Mouse (Mus musculus) frontal cortex, adult (tissue): ENCODE measurements at regions not wholly inside any gene's neighbourhood (a gene's known extent, or its start where the extent isn't known, plus 50 kb on each side); places are given as distances from the start of the nearest gene placed in this dataset.

ENCODE experiments used
- ATAC-seq: cut with Nextera tagmentation; 2 replicates; pipeline ENCODE4 v1.9.2; 2017; ENCODE audit warnings: mild to moderate bottlenecking, moderate library complexity, mixed read lengths; ENCODE audit not compliant: low TSS enrichment

DNA sequence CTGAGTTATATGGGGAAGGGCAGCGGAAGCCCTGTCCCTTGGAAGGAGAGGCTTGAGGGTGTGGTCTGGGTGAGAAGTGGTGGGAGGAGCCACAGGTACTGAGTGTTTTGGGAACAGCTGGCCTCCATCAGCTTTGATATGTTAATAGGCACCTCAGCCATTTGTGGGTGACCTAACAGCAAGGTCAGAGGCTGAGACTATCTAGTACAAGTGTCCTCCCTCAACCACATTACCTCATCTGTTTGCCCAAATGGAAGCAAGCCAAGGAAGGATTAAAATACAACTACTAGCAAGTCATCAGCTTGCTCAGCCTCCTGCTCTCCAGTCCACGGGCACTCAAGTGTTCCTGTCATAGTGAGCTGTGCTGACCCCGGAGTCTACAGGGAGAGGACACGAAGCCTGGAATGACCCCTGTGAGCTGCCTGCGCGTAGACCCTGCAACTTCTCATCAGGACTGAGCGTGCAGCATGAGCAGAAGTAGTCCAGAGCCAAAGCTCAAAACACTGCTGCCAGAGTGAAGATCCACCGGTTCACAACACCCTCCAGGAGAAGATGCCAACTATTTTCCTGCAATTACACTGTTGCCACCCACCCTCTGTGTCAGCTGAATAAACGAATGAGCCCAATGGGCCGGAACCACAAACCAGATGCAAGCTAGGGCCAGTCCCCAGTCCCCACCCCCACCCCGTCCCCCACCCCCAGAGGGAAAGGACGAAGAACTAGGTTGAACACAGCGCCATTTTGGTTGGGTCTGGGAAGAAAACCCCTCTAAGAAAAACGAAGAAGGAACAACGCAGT lies 239.6 kb downstream of the Qk start:
- ATAC-seq, result no peak

- ATAC-seq, result no peak
Observed at GRCm38 (mm10) chr17:10078536-10079319, 240.9 kb downstream of the Qk start.

- no peak for ATAC-seq
Observed at GRCm38 (mm10) chr17:10073301-10073700, 246.4 kb downstream of the Qk start.

DNA sequence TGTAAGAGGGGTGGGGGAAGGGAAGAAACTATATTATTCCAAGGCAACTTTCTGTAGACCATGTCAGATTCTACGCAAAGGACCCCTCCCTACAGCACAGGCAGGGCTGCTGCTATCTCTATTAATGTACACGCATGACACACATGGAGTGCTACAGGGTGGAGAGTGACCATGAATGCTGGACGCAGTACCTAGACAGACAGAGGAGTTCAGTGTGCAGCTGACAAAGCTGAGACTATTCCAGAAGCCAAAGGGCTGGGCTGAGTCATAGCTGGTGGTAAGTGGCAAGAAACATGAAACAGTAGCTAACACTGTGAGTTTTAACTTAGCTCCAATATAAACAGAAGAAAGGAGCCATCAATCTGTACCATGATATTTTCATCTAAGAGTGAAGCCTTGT lies 250.4 kb downstream of the Qk start:
- no peak for ATAC-seq

DNA sequence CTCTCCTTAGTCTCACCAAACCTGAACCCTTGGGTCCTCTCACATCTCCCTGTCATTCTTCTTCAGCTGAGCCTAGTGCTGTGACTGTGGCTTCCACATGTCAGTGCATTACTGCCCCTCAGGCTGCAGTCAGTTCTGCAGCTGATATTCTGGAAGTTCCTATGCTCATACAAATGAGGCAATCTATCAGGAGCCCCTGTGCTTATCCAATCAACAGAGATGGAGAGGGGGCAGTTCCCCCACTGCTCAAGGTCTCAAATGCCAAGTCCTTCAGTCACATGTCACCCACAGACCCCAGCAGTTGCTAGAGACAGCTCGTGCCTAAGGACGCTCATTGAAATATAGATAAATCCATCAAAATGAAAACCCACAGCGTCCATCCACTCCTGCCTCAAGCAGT lies 254.5 kb downstream of the Qk start:
- ATAC-seq, result no peak

DNA sequence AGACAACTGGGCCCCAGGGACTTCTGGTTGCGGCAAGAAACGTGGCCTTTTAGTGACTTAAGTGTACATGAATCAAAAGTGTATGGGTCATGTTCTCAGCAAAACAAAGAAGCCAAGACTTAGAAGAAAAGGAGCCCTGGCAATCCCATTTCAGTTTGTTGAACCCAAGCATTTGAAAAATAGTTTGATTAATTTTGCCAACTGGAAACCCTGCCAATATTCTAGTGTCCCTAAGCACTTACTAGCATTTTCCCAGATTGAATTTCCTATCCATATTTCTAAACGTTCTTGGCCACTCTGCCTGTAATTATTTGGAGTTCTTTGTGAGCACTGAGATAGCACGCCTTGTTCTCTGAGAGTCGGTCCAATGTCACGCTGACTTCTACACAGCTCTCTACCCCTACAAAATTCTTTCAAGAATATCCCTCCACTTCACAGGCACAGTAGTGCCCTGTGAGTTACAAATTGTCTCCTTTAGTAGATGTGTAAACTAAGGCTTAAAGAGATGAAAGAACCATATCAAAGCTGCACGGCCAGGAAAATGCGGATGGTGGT lies 257.0 kb downstream of the Qk start:
- ATAC-seq, result no peak

GRCm38 (mm10) chr17:10057736-10058135 lies 261.9 kb downstream of the Qk start:
- ATAC-seq, result no peak

GRCm38 (mm10) chr17:10056096-10056495 lies 263.6 kb downstream of the Qk start:
- no peak for ATAC-seq

DNA sequence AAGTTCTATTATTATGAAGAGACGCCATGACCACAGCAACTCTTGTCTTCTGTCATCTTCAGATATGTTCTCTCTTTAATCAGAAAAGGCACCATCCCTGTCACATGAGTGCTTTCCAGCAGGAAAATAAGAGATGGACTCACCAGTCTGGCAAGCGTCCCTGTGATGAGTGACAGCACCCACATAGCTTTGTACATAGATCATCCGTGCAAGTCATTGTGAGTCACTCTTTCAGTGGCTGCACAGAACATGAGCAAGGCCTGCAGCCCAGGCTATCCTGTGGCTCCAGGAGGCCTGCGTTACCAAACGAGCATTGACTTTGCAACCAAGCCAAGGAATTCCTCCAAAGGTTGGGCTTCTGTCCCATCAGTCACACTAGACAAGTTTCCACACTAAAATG lies 265.3 kb downstream of the Qk start:
- ATAC-seq, result no peak

DNA sequence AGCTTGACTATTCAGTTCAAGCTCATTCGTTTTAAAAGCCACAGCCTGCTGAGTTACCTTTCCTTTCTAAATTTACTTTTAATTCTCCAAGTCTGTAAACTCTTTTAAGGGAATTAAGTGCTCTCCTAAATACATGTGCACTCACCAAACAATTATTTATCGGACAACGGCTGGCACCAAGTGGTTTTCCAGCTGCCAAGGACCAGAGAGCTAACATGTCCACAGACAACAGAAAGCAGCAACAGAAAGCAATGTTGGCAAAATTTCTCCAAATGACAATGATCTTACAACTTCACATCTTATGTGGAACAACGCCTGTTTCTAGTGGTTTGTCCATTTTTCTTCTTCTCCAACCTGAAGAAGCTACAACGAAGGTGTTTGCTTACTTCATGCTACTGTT lies 275.3 kb downstream of the Qk start:
- no peak for ATAC-seq

DNA sequence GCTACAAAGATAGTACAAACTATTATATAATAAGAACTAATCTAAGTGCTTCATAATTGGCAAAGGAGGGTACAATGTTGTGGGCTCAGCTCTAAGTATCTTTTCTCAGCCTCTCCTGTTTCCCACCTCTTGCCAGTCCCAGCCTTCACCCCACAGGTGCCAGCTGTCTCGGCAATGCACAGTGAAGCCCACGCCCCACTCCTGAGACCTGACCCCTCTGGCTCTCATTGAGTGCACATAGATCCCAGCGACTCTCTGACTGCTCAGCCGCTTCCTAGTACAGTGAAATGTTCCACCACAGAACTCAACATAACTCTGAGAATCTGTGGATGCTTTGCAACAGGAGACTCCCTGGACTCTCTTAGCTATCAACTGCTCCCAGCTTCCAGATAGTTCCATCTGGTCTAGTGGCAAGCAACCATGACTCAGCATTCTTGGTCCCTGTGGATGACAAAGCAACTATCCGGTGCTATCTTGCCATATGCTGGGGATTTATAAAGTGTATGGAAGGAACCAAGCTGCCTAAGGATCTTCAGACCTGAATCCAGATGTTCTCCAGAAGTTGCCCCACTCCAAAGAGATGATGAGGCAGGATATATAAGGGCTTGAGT lies 277.5 kb downstream of the Qk start:
- ATAC-seq, result peak; percentile 38; the same call in 1 of the 2 replicates

GRCm38 (mm10) chr17:10040951-10041359 lies 278.7 kb downstream of the Qk start:
- no peak for ATAC-seq

GRCm38 (mm10) chr17:10040375-10040774 lies 279.3 kb downstream of the Qk start:
- ATAC-seq, result no peak

- no peak for ATAC-seq
Observed at GRCm38 (mm10) chr17:10037799-10038445, 281.7 kb downstream of the Qk start.

DNA sequence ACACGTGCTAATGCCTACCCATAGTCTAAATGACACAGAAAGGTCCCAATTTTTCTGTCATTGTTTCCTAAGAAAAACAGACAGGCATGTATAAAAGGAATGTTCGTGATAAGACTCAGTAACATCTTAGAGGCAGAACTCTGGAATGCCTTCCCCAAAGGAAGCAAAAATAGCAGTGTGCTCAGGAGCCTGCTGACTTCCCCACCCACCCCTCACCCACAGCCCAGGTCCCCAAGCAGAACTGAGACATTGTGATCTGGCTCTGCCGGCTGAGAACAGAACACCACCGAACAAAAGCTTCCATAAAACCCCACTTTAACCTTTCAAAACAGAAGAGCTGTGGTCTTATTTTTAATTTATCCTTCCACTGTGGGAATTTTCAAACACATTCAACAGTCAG lies 286.1 kb downstream of the Qk start:
- ATAC-seq, result no peak

GRCm38 (mm10) chr17:10031033-10031432 lies 288.6 kb downstream of the Qk start:
- no peak for ATAC-seq

DNA sequence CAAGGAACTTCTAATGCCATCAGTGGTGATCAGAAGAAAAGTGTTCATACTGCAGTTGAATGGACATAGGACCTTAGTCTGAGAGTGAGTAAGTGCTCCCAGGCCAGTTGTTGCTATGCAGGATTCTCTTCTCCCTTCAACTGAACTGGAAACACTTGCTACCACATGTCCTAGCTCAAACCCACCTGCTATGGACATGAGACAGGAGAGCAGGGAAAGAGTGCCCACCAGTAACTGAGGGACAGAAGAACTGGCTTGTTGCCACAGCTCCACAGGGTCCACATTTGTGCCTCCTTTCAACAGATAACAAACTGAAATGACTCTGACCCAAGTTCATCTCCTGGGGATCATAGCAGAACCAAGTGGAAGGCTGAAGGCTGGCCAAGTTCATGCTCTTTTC lies 292.9 kb downstream of the Qk start:
- ATAC-seq, result no peak

- ATAC-seq, result no peak
Observed at GRCm38 (mm10) chr17:10025212-10025611, 294.4 kb downstream of the Qk start.

DNA sequence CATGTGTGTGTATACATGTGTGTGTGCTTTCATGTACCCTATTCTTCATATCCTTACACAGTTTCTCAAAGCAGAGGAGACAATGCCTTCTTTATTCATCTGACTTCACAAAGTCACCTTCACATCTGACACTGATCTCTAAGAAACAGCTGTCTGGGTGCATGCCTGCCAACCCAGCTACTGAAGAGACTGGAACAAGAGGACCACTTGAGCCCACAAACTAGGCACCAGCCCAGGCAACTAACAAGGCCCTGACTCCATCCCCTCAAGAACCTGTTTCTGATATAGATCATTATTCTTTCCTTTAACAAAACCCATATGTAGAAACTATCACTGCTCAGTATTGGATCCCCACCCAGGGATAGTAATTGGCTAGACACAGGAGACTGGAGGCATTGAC lies 295.3 kb downstream of the Qk start:
- ATAC-seq, result no peak

- ATAC-seq, result no peak
Observed at GRCm38 (mm10) chr17:10012161-10012560, 307.5 kb downstream of the Qk start.

- no peak for ATAC-seq
Observed at GRCm38 (mm10) chr17:10011728-10012127, 307.9 kb downstream of the Qk start.

- no peak; the same call in 1 of the 2 replicates for ATAC-seq
Observed at GRCm38 (mm10) chr17:10001071-10001591, 318.5 kb downstream of the Qk start.
